Mouse (Mus musculus) gastrocnemius, postnatal 14 days (tissue): ENCODE measurements at regions not wholly inside any gene's neighbourhood (a gene's known extent, or its start where the extent isn't known, plus 50 kb on each side); places are given as distances from the start of the nearest gene placed in this dataset.
"Not testable (repeated sequence)": the region's sequence is repeated elsewhere in the genome, so short reads cannot be mapped to it uniquely, and the experiment has no call there.

Source experiments
- DNase-seq: peaks from one replicate; pipeline ENCODE4 v3.0.0; 2021; ENCODE audit warnings: mixed read lengths
- intact Hi-C: fragments of 180-260 bp; cut with DNase I; formaldehyde crosslinking; loops from one replicate; pipeline ENCODE4 v1.15.1; 2025; ENCODE audit warnings: low total_unique reads

DNA sequence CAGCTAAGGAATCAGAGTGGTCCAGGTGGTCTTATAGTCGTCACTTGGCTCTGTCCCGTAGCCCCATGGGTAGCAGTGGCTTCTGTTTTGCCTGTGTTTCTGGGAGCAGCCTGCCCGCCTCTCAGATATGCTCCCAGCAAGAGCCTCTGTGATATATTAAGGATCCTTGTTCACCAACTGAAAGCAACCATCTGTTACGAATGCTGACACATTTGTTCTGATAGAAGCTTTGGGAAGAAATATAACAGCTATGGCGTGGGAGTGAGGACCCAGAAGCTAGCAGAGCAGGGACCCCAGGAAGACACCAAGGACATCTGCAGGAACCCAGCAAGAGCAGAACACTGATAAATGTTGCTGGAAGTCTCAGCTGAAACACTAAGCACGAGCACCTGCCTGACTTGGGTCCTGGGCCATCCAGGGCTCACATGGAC, 186.7 kb upstream of the Gm17728 start:
- no peak for DNase-seq
- intact Hi-C loops = no loop called here

DNA sequence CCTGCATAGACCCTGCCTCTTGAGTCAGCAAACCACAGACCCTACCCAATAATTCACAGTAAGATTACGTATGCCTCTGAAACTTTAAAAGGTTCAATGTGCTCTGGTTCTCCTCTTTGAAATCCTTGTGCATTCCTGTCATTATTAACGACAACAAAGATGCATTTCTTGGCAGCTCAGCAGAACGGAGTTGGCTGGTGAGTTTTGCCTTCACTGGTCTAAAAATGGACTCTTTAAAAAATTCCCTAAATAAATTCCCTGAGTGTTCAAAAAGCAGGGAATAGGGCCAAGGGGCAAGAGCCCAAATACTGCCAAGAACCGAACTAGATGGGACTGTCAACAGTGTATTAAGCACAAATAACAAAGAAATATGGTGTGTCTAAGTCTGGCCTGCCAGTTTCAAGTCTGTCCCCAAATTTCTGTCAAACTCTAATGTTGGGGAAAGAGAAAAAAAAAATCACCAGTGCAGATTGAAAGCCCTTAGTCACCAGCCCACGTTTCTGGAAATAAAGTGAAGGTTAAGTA, 163.2 kb upstream of the Gm17728 start:
- intact Hi-C loops = no loop called here
- no peak for DNase-seq

DNA sequence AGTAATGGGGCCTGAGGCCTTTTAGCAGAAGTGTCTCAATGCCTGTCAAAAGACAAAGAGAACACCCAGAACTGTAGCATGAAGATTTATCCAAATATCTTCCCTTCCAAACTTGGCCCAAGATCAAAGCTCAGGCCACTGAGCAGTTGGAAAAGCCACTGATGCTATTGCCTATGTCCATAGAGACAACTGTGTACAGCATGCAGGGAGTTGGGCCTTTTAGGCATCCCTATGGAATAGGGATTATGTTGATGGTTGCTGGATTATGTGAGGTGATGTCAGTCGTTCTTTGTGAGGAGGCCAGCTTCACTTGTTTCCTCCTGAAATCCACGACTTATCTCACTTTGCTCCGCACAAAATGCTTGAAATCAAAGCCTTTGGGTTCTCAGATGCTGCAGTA, 153.1 kb upstream of the Gm17728 start:
- intact Hi-C loops = no loop called here
- DNase-seq = no peak

DNA sequence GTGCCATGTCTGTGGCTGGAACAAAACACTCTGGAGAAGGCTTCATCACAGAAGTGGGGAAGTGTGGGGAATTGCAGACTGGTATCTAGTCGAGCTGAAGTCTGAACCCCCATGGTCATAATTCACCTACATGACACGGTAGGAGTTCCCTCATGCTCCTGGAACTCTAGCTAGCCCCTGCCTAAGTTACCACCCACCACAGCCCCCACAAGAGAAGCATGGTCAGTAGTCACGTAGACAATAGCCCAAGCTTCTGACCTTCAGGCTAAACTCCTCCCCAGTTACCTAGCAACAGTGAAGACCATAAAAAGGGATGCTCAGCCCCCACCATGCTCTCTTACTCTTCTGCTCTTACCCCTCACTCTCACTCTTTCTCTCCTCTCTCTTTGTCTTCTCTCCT, 143.8 kb upstream of the Gm17728 start:
- DNase-seq, intact Hi-C loops: not testable (repeated sequence)

DNA sequence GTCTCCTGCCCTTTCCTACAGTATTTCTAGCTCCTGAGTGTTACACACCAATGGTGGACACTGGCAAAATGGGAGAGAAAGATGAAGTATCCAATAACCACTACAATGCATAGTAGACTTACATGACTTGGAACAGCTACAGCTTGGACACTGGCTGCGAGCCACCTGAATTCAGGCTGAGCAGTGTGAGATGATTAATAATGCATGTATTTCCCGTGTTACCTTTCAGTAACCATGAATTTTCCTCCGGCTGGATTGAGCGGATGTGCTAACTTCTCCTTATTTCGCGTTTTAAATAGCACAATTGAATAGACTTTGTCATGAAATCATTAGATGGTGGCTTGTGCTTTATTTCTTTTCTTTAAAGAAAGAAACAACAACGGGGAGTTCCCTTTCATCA, 142.4 kb upstream of the Gm17728 start:
- no peak for DNase-seq
- intact Hi-C loops = no loop called here

DNA sequence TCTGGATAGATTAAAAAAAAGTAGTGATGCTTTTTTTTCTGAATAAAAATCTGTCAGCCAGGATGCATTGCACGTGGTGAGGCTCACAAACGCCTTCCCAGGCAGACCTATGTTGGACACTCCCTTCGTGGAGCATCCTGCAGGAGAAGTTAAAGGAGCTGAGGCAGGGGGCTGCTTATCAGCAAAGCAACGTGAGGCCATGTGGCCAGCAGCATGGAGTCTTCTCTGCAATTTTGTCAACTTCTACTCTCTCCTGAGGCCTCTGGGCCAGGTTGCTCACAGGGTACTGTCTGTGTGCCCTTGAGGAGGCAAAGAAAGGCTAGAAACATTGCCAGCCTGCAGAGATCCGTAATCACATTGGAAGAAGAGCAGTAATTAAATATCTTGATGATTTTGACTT, 140.0 kb upstream of the Gm17728 start:
- intact Hi-C loops = no loop called here
- DNase-seq = no peak

DNA sequence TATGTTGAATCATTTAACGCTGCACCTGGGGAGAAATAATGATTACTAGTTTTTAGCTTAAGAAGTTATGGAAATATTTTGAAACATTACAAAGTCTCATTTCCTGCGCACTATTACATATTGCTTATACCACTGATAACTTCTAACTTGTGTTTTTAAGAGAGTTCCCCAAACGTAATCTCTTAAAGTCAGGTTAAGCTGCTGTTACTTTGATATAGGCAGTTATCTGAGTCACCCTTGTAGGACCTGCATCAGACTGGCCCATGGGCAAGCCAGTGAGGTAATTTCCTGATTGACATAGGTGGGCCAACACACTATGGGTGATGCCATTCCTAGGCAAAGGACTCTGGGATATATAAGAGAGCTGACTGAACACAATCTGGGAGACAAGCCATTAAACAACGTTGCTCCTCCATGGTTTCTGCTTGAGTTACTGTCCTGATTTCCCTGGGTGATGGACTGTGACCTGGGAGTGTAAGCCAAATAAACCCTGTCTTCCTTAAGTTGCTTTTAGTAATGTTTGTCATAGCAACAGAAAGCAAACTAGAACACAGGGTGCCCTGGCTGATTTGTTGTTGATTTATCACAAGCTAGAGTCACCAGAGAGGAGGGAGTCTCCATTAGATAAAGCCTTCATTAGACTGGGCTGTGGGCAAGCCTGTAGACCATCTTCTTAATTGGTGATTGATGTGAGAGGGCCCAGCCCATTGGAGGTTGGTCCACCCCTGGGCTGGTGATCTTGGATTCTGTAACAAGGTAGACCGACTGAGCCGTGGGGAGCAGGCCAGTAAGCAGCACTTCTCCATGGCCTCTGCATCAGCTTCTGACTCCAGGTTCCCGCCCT, 139.3 kb upstream of the Gm17728 start:
- intact Hi-C loops = no loop called here
- no peak for DNase-seq

DNA sequence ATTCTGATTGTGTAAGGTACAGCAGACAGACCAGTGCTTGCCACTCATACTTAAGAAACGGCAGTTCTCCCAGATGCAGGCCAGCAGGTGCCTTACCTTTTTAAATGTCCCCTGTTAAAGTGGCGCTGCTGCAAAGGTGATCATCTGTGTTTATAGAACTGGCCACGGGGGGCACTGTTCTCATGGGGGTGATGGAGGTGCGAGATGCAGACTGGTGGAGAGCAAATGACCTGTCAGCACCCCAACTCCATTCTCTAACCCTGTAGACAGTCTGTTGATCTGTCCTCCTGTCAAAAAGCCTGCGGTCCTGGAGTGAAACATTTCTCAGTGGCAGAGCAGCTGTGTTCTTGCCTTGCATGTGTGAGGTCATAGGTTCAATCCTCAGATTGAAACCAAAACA, 135.4 kb upstream of the Gm17728 start:
- intact Hi-C loops = no loop called here
- DNase-seq = no peak

DNA sequence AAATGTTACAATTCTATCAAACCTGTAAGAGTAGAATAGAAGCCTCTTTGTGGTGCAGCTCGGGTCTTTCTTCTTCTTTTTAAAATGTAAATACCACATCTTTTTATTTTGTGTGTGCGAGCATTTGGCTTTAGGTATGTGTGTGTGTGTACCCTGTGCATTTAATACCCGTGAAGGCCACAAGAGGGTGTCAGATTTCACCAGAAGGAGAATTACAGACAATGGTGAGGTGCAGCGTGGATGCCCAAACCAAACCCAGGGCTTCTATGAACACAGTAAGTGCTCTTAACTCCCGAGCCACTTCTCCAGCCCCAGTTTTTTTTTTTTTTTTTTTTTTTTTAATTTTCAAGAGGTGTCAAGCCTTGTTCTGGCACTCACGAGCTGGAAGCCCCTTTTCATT, 135.0 kb upstream of the Gm17728 start:
- intact Hi-C loops = no loop called here
- no peak for DNase-seq

DNA sequence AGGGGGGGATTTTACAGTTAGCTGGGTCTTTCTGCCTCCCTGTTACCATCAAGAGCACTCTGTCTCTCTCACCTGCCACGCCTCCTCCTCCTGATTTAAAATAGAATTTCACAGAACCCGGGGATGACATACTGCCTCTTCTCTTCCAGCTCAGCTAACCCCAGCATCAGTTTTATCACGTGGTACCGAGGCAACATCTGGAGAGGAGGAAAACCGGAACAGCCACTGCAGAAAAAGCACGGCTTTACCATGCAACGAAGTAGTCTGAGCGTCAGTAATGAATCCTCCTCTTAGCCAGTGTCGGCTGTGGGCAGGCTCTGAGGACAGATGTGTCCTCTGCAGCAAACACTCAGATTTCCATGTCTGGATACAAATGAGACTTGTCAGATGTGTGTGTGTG, 134.2 kb upstream of the Gm17728 start:
- no peak for DNase-seq
- intact Hi-C loops = no loop called here

DNA sequence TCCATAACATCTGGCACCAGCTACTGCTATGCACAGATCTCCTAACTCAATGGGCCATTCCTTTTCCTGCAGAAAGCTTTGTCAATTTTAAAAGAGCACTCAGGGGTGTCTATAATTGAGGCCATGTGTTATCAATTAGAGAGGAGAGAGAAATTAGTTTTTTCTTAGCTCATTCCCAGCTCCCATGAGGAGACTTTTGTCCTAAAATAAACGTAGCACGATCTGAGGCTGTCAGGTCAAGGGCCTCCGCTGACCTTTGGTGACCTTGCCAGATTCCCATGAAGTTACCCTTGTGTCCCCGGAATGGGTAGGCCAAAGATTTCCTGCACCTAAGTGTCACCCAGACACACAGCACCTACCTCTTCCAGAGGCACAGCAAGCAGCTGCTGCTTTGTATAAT, 130.3 kb upstream of the Gm17728 start:
- intact Hi-C loops = no loop called here

DNA sequence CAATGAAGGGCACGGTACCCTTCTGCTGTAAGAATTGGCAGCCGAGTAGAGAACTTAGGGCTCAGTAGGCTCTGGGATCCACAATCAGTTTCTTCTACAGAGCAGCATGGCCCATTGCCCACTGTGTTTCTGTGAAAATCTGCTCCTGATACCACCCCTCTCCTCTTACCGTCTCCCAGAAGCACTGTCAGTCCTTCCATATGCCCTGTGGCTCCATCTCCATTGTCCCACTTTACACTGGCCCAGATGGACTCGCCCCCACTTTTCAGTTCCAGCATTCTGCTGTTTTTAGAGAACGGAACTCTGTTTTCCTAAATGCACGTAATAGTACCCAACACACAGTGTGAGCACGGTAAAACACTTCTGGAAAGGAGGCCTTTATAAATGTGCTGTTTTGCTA, 129.6 kb upstream of the Gm17728 start:
- DNase-seq = no peak
- intact Hi-C loops = no loop called here

More for the DNA sequence above, 130.3 kb upstream of the Gm17728 start:
- DNase-seq = no peak

DNA sequence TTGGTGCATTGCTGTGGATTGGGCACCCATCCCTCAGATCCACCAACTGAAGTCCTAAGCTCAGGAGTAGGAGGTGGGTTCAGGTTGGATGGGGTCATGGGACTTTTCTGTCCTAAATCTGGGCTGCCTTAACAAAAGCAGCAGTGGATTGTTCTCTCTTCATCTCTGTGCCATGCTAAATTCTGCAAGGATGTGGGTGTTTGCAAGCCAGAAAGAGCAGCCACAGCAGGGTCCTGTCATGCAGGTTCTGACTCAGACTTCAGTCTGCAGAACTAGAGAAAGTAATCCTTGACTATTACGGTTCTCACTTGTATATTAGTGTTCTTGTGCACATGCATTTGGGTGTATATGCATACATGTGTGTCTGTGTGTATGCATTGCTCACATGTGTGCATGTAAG, 125.5 kb upstream of the Gm17728 start:
- no peak for DNase-seq
- intact Hi-C loops = no loop called here

DNA sequence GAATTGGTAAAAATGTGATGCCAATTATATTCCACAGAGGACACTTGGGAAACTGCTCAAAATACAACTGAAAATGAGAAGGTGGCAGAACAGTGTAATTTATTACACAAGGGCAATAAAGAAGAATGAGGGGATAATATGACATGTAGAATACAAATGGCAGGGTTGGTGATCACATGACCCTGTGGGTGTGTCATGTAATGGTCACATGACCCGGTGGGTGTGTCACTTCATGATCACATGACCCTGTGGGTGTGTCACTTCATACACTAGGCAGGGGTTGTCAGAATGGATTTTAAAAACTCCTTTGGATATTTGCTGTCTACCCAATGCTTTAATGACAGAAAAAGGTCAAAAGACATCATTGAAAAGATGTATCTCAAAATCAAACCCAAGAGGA, 123.6 kb upstream of the Gm17728 start:
- DNase-seq = no peak
- intact Hi-C loops = no loop called here

DNA sequence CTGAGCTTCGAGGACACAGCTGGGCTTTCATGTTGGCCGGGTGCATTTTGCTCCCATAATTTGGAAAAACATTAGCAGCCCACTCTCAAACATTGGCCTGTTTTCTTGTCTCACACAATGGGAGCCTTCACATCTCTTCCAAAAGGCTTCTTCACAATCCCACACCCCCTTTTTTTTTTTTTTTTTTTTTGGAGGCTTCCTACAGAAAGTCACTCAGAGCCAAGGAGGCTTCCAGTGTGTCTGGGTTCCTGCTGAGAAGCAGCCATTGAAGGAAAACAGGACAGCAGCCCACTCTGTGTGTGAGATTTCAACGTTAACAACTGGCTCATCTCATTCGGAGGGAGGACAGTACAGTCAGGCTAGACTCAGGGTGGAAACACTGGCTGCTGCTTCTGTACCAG, 120.8 kb upstream of the Gm17728 start:
- intact Hi-C loops = no loop called here
- no peak for DNase-seq

DNA sequence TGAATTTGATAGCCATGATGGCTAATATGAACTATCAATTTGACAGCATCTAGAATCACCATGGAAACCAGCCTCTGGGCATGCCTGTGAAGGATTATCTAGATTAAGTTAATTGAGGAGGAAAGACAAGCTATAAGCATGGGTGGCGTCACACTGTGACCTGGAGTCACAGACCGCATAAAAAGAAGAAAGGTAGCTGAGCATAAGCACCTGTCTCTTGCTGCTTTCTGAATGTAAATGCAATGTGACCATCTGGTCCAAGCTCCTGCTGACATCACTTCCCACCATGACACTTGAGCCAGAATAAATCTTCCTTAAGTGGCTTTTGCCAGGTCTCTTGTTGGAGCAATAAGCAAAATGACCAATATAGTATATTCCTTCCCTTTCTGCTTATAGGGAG, 113.4 kb upstream of the Gm17728 start:
- intact Hi-C loops = no loop called here
- DNase-seq = no peak

DNA sequence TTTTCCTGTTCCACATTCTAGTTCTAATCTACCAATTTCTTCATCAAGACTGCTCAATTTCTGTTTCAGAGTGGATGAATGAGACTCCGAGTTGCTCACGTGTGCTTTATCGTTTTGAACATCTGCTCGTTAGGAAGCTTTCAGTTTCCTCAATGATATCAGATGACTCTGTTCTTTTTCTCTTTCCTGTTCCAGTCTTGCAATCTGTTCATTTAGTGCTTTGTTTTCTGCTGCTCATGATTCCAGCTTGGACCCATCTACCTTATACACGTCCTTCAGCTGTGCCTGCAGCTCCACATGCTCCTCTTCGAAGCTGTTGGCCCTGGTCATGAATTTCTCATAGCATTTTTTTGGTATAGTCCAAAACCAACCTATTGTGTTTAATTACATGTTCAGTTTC, 99.1 kb upstream of the Gm17728 start:
- intact Hi-C loops = no loop called here
- no peak for DNase-seq

DNA sequence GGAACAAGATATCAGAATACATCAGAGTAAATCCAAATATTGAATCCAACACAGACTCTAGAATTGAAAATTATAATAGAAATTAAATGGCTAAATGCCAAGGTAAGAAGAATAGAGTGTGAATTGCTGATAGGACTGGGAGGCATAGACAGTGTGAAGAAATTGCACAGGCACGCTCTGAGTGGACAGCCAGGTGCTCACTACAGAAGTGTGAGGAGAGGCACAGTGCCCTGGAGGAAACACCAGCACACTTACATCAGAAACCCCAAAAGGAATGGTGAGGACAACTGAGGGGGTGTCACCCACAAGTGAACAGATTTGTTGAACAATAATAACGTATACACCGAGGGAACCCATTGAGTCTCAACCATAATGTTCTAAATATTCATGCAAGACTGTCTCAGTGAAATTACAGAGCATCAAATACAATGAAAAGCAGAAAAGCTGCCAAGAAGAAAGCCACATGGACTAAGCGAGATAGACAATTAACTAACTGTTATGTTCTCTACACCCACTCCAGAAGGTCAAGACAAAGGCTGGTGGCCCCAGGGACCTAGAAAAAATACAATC, 92.9 kb upstream of the Gm17728 start:
- intact Hi-C loops = no loop called here
- DNase-seq = no peak

DNA sequence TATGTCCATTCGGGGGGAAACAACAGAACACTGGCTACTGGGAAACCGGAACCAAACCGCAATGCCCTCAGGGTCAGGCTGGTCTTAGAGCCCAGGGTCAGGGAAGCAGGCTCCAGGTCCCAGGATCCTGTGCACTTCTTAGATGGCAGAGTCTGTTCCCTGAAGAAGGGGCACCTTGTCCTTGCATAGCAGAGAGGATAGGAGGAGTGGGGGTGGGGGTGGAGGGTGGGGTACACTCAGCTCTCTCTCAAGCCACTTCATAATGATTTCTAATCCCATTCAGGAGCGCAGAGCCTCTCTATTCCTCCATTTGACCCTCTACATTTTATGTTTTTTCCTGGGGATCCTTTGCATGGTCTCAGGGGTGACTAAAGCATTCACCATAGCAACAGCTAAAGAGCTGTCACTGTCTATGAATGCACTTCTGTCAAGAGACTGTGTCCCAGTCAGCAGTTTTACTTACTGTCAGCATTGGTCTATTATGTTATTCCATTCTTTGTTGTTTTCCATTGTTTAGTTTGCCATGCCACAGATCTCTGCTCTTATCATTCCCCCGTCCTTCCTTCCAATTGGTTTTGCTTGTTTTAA, 64.2 kb upstream of the Gm17728 start:
- intact Hi-C loops = no loop called here
- no peak for DNase-seq
